Mouse (Mus musculus): ENCODE results near the gene Dhrs1. TPM values are rescaled to one million over a fixed set of nuclear protein-coding genes. Genes with fewer than 3 reads are reported as not detected.

Dhrs1 gene
- polyA plus RNA-seq, 1 experiment = 55.1 TPM

DNA sequence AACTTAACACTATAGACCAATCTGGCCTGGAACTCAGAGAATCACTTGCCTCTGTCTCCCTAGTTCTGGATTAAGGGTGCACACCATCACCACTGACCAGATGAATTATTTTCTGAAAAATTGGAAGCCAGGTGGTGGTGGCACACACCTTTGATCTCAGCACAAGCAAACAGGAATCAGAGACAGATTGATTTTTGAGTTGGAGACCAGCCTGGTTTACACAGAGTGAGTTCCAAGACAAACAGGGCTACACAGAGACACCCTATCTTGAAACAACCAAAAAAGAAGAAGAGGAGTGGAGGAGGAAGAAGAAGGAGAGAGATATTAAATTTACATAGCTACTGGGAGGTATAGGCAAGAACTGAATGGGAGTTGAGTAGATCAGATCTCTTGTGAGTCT lies 19.2 kb downstream of the Dhrs1 start:
- Histone ChIP-seq H3K4me3 (ENCODE audit: insufficient read depth, low read length) (no peak overlapping the region), H3K27ac (ENCODE audit: insufficient read depth, low read length) (no peak overlapping the region), H3K4me1 (ENCODE audit: control insufficient read depth, insufficient read depth, low read length) (peaks cover 8% of the 10 kb centered on the region; the same call in 1 of the 2 replicates)
- no peak for TF ChIP-seq POLR2A (IDR thresholded peaks at IDR 0.05; ENCODE audit: low read depth, low read length)
- TF ChIP-seq CTCF (IDR thresholded peaks at IDR 0.05; ENCODE audit: borderline replicate concordance, insufficient read depth, low read length) = no peak

DNA sequence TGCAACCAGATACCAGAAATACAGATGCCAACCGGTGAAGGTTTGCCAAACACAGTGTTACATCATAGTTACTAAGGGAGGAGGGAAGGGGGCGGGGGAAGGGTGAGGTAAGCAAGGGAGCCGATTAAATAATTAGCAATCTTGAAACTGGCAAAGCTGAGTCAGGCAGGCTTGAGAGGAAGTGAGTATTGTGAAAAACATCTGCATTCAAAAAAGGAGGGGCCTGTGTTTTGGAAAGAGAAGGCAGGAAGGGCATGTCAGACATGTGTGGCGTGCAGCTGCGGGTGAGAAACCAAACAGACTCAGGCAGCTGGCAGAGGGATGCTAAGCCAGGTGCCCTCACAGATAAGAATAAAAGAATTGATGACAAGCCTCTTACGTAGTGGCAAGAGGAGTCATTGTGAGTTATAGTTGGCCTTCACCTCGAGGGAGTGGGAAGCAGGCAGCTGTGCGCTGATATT lies 21.0 kb downstream of the Dhrs1 start:
- no peak overlapping the region for H3K4me3 ChIP-seq (ENCODE audit: insufficient read depth, low read length)
- no peak for TF ChIP-seq POLR2A (IDR thresholded peaks at IDR 0.05; ENCODE audit: low read depth, low read length)
- TF ChIP-seq CTCF (IDR thresholded peaks at IDR 0.05; ENCODE audit: borderline replicate concordance, insufficient read depth, low read length) = no peak
- no peak overlapping the region; the same call in 1 of the 2 replicates for H3K27ac ChIP-seq (ENCODE audit: insufficient read depth, low read length)
- peaks cover 8% of the 10 kb centered on the region; the same call in 1 of the 2 replicates for H3K4me1 ChIP-seq (ENCODE audit: control insufficient read depth, insufficient read depth, low read length)

DNA sequence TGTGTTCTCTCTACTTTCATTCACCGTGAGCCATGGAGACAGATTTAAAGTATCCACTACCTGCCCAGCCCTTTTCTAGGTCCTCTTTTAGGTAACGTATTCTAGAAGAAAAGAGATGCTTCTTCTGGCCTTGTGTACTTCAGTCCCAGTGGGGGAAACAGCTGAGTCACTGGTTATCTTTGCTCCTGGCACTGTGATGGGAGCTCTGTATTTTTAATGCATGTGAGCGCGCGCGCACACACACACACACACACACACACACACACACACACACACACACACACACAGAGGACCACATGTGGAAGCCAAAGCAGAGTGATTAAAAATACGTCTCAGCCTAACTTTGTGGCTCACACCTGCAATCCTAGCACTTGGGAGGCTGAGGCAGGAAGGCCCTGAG lies 22.1 kb downstream of the Dhrs1 start:
- Histone ChIP-seq H3K27ac (ENCODE audit: insufficient read depth, low read length) (no peak overlapping the region), H3K4me1 (ENCODE audit: control insufficient read depth, insufficient read depth, low read length) (peaks cover 8% of the 10 kb centered on the region; the same call in 1 of the 2 replicates), H3K4me3 (ENCODE audit: insufficient read depth, low read length) (no peak overlapping the region)
- TF ChIP-seq CTCF (IDR thresholded peaks at IDR 0.05; ENCODE audit: borderline replicate concordance, insufficient read depth, low read length) = no peak
- TF ChIP-seq POLR2A (IDR thresholded peaks at IDR 0.05; ENCODE audit: low read depth, low read length) = no peak

DNA sequence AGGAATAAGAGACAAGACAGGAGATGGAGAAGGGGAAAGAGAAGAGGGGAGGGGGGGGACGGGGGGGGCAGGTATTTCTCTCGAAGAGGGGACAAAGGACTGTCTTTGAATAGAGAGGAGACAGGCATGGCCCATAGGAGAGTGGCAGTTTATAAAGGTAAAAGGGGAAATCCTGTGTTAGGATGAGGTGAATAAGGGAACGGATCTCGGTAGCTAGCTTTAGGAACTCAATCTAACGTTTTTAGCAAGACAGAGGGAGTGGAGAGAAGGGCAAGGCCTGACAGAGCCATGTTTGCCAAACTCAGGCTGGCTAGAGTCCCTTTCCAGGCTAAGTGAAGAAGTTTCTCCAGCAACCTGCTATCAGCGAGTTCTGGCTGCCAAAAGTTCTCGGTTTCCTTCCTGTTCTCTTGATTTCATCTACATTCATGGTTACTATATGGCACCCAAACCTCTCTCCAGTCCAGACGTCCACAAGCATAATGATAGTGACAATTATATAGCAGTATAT lies 23.0 kb downstream of the Dhrs1 start:
- Histone ChIP-seq H3K4me1 (ENCODE audit: control insufficient read depth, insufficient read depth, low read length) (peaks cover 8% of the 10 kb centered on the region; the same call in 1 of the 2 replicates), H3K4me3 (ENCODE audit: insufficient read depth, low read length) (no peak overlapping the region), H3K27ac (ENCODE audit: insufficient read depth, low read length) (no peak overlapping the region)
- no peak for TF ChIP-seq CTCF (IDR thresholded peaks at IDR 0.05; ENCODE audit: borderline replicate concordance, insufficient read depth, low read length)
- no peak for TF ChIP-seq POLR2A (IDR thresholded peaks at IDR 0.05; ENCODE audit: low read depth, low read length)

DNA sequence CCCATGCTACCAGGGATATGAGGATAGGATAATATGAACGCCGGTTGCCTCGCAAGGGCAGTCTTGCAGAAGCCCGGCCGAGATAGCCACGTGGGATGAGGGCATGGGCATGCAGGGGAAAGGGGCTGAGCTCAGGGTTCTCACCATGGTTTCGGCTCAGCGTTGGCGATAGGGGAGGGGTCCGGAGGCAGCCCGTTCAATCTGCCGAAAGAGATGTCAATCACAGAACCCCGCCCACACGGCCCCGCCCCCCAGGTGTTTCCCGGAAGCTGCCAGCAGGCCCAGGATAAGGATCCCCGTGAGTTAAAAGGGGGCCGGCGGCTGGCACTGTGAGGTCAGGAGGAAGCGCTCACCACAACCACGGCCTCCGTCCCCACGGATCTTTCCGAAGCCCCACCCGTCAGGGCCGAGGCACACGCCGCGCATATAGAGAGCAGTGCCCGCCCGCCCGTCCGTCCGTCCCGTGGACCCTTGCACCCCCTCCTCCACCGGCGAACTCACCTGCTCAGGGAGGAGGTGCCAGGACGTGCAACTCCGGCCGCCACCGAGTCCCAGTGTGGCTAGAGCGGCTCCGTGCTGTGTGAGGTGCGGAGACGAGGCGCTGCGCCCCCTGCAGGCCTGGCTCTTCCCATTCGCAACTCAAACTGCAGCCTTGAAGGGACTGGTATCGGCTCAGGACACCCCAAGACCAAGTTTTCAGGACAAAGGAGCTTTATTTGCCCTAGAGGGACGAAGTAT lies 23.6 kb downstream of the Dhrs1 start, which contains the start of gene Rabggta:
Rabggta (minus strand) TSS at position 564 of the 738 bp plus-strand sequence.
- H3K4me3 ChIP-seq (ENCODE audit: insufficient read depth, low read length) = peak within 1 kb of the TSS; percentile 65
- peak; percentile 97 for TF ChIP-seq CTCF (IDR thresholded peaks at IDR 0.05; ENCODE audit: borderline replicate concordance, insufficient read depth, low read length)
- peak; percentile 53; the same call in 1 of the 2 replicates for TF ChIP-seq POLR2A (IDR thresholded peaks at IDR 0.05; ENCODE audit: low read depth, low read length)

DNA sequence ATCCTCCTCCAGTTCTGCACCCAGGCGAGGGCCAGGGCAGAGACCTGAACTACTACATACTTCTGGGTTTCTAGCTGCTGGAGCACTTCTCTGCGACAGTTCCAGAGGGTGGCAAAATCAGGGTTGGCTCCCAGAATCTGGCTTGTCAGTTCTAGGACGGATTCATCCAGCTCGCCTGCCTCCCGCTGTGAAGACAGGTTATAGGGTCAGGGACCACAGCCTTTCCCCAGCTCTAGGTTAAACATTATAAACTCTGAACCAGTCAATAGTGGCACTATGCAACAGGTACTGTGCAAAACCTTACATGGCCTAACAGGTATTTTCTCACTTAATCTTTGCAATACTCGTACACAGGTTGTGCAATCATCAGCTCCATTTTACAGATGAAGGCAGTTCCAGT lies 24.4 kb downstream of the Dhrs1 start:
- no peak overlapping the region for H3K27ac ChIP-seq (ENCODE audit: insufficient read depth, low read length)
- TF ChIP-seq POLR2A (IDR thresholded peaks at IDR 0.05; ENCODE audit: low read depth, low read length) (no peak), CTCF (IDR thresholded peaks at IDR 0.05; ENCODE audit: borderline replicate concordance, insufficient read depth, low read length) (no peak)

More for the DNA sequence above, 23.6 kb downstream of the Dhrs1 start, which contains the start of gene Rabggta:
- peaks cover 8% of the 10 kb centered on the region; the same call in 1 of the 2 replicates for H3K4me1 ChIP-seq (ENCODE audit: control insufficient read depth, insufficient read depth, low read length)
- H3K27ac ChIP-seq (ENCODE audit: insufficient read depth, low read length) = no peak within 1 kb of the TSS

DNA sequence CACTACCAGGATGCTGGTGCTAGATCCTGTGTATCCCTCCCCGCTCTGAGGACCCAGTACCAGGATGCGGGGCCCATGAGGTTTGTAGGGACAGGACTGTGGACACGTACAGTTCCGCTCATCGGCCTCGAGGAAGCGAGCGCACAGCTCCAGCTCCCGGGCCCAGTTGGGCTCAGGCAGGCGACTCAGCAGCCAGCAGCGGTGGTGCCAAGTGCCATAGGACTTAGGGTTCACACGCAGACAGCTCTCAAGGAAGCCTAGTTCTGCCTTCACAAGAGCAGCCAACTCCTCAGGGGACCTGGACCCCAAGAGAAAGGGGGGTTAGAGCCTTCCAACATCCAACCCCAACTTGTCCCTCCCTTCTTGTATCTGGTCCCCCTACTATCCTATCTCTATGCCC lies 24.8 kb downstream of the Dhrs1 start:
- Histone ChIP-seq H3K27ac (ENCODE audit: insufficient read depth, low read length) (no peak overlapping the region), H3K4me3 (ENCODE audit: insufficient read depth, low read length) (no peak overlapping the region), H3K4me1 (ENCODE audit: control insufficient read depth, insufficient read depth, low read length) (peaks cover 8% of the 10 kb centered on the region; the same call in 1 of the 2 replicates)
- TF ChIP-seq CTCF (IDR thresholded peaks at IDR 0.05; ENCODE audit: borderline replicate concordance, insufficient read depth, low read length) = no peak
- no peak for TF ChIP-seq POLR2A (IDR thresholded peaks at IDR 0.05; ENCODE audit: low read depth, low read length)

More for the DNA sequence above, 24.4 kb downstream of the Dhrs1 start:
- H3K4me3 ChIP-seq (ENCODE audit: insufficient read depth, low read length) = peak overlapping the region; percentile 65
- H3K4me1 ChIP-seq (ENCODE audit: control insufficient read depth, insufficient read depth, low read length) = peaks cover 8% of the 10 kb centered on the region; the same call in 1 of the 2 replicates

DNA sequence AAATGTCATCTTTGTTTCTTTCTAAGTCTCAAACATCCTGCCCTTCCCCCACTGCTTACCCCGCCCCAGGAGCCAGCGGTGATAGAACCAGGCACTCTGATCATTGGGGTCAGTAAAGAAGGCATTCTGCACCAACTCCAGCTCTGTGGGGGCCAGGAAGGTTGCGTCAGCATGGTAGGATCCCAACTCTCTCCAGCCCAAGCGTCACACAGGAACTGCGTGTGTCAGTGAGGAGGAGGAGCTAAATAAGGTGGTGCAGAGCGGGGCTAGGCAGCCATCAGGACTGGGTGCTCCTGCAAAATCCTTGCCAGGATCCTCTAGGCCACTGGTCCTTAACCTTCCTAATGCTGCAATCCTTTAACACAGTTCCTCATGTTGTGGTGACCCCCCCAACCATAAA lies 25.8 kb downstream of the Dhrs1 start:
- Histone ChIP-seq H3K27ac (ENCODE audit: insufficient read depth, low read length) (no peak overlapping the region), H3K4me1 (ENCODE audit: control insufficient read depth, insufficient read depth, low read length) (peaks cover 6% of the 10 kb centered on the region; the same call in 1 of the 2 replicates), H3K4me3 (ENCODE audit: insufficient read depth, low read length) (no peak overlapping the region)
- TF ChIP-seq CTCF (IDR thresholded peaks at IDR 0.05; ENCODE audit: borderline replicate concordance, insufficient read depth, low read length) = no peak
- no peak for TF ChIP-seq POLR2A (IDR thresholded peaks at IDR 0.05; ENCODE audit: low read depth, low read length)

DNA sequence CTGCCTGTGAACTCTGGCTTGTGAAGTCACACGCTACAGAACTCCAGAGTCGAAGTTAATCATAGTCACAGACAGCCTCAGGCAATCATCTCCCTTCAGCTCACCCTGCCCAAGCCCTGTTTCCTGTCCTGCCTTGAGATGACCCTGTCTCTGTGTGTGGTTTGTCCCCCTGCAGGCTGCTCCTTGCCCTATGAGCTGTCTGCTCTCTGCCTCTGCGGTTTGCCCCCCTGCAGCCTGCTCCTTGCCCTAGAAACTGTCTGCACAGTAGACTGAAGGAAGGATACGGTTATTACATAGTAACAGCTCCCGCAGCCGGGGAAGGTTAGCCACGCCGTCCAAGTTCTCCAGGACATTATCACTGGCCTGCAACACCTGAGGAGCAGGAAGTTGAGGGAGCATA lies 28.6 kb downstream of the Dhrs1 start:
- TF ChIP-seq CTCF (IDR thresholded peaks at IDR 0.05; ENCODE audit: borderline replicate concordance, insufficient read depth, low read length) (no peak), POLR2A (IDR thresholded peaks at IDR 0.05; ENCODE audit: low read depth, low read length) (no peak)
- no peak overlapping the region for H3K4me3 ChIP-seq (ENCODE audit: insufficient read depth, low read length)
- no peak overlapping the region for H3K27ac ChIP-seq (ENCODE audit: insufficient read depth, low read length)
- no peaks in the 10 kb centered on the region for H3K4me1 ChIP-seq (ENCODE audit: control insufficient read depth, insufficient read depth, low read length)

DNA sequence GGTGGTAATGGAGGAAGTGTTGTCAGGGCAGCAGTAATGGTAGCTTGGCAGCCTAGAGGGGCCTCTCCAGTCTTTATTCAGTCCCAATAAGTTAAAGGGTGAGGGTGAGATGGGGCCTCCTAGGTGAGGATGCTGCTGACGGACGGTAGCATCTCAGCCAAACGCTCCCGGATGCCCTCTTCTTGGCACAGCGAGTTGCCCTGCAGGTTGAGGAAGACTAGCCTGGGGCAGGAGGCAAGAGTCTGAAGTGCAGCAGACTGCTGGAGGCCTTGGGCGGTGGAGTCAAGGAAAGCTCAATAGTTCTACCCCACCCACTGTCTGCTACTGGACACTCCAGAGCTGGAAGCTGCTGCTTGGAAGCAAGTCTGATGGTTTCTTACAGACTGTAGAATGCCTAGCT lies 29.2 kb downstream of the Dhrs1 start:
- H3K27ac ChIP-seq (ENCODE audit: insufficient read depth, low read length) = no peak overlapping the region
- no peak overlapping the region for H3K4me3 ChIP-seq (ENCODE audit: insufficient read depth, low read length)
- TF ChIP-seq POLR2A (IDR thresholded peaks at IDR 0.05; ENCODE audit: low read depth, low read length) (no peak), CTCF (IDR thresholded peaks at IDR 0.05; ENCODE audit: borderline replicate concordance, insufficient read depth, low read length) (no peak)
- no peaks in the 10 kb centered on the region for H3K4me1 ChIP-seq (ENCODE audit: control insufficient read depth, insufficient read depth, low read length)
